Mouse (Mus musculus) stomach, postnatal 0 days (tissue): ENCODE measurements at regions not wholly inside any gene's neighbourhood (a gene's known extent, or its start where the extent isn't known, plus 50 kb on each side); places are given as distances from the start of the nearest gene placed in this dataset.

Source experiments
- CTCF ChIP-seq: IDR thresholded peaks from 2 replicates; pipeline ENCODE4 v1.5.1; 2016; ENCODE audit warnings: antibody characterized with exemption, low read depth, mild to moderate bottlenecking, moderate library complexity
- EP300 ChIP-seq: optimal IDR thresholded peaks from 2 replicates; pipeline ENCODE3; 2016; ENCODE audit warnings: antibody characterized with exemption

GRCm38 (mm10) chr6:93348141-93348540, 404.8 kb upstream of the Adamts9 start:
- TF ChIP-seq EP300 = no peak
- no peak for TF ChIP-seq CTCF
